Mouse (Mus musculus) A20 (cell line): Measurements from ENCODE around the gene Ccdc91.

Experiments
- DNase-seq: peaks from one replicate; pipeline ENCODE4 v3.0.0-alpha.2; 2011; ENCODE audit warnings: low read depth, low spot score

Ccdc91 gene

GRCm38 (mm10) chr6:147475727-147476613, at the start of gene Ccdc91:
Ccdc91 (plus strand) TSS chr6:147475828.
- DNase-seq: peak; percentile 95

- no peak for DNase-seq
These were observed 48.6 kb upstream of the Ccdc91 start for GRCm38 (mm10) chr6:147426927-147427487.

- no peak for DNase-seq
These were observed 19.9 kb upstream of the Ccdc91 start for GRCm38 (mm10) chr6:147455775-147456174.

- DNase-seq: no peak
These were observed 16.9 kb upstream of the Ccdc91 start for GRCm38 (mm10) chr6:147458637-147459301.

- DNase-seq: no peak
These were observed 5.6 kb upstream of the Ccdc91 start for GRCm38 (mm10) chr6:147470016-147470415.

- no peak for DNase-seq
These were observed 5.5 kb downstream of the Ccdc91 start for GRCm38 (mm10) chr6:147481141-147481540.

- no peak for DNase-seq
These were observed 14.5 kb downstream of the Ccdc91 start for GRCm38 (mm10) chr6:147490120-147490519.

GRCm38 (mm10) chr6:147492551-147492950, 16.9 kb downstream of the Ccdc91 start:
- no peak for DNase-seq

- no peak for DNase-seq
These were observed 25.8 kb downstream of the Ccdc91 start for GRCm38 (mm10) chr6:147501439-147501838.

GRCm38 (mm10) chr6:147506074-147506473, 30.4 kb downstream of the Ccdc91 start:
- no peak for DNase-seq

GRCm38 (mm10) chr6:147506496-147506895, 30.9 kb downstream of the Ccdc91 start:
- DNase-seq: peak; percentile 46

GRCm38 (mm10) chr6:147507186-147507585, 31.6 kb downstream of the Ccdc91 start:
- no peak for DNase-seq

GRCm38 (mm10) chr6:147510516-147510915, 34.9 kb downstream of the Ccdc91 start:
- no peak for DNase-seq

GRCm38 (mm10) chr6:147517909-147518308, 42.3 kb downstream of the Ccdc91 start:
- DNase-seq: no peak

GRCm38 (mm10) chr6:147525236-147525635, 49.6 kb downstream of the Ccdc91 start:
- no peak for DNase-seq

GRCm38 (mm10) chr6:147534971-147535370, 59.3 kb downstream of the Ccdc91 start:
- DNase-seq: no peak

- DNase-seq: no peak
These were observed 62.6 kb downstream of the Ccdc91 start for GRCm38 (mm10) chr6:147538236-147538635.

GRCm38 (mm10) chr6:147539056-147539600, 63.5 kb downstream of the Ccdc91 start:
- no peak for DNase-seq

GRCm38 (mm10) chr6:147540942-147541341, 65.3 kb downstream of the Ccdc91 start:
- no peak for DNase-seq

- no peak for DNase-seq
These were observed 80.0 kb downstream of the Ccdc91 start for GRCm38 (mm10) chr6:147555591-147555990.

- no peak for DNase-seq
These were observed 83.7 kb downstream of the Ccdc91 start for GRCm38 (mm10) chr6:147559316-147559715.

- no peak for DNase-seq
These were observed 84.8 kb downstream of the Ccdc91 start for GRCm38 (mm10) chr6:147560436-147560835.
